Mouse (Mus musculus): ENCODE results near the gene Scgb2b15. TPM values are rescaled to one million over a fixed set of nuclear protein-coding genes. Genes with fewer than 3 reads are reported as not detected.
"Not testable (repeated sequence)": the region's sequence is repeated elsewhere in the genome, so short reads cannot be mapped to it uniquely, and the experiment has no call there.

The Scgb2b15 gene
- polyA plus RNA-seq (2015; fragmentation: Nextera tagmentation; extraction: Ambion mirVana), result not detected in 2 replicates

DNA sequence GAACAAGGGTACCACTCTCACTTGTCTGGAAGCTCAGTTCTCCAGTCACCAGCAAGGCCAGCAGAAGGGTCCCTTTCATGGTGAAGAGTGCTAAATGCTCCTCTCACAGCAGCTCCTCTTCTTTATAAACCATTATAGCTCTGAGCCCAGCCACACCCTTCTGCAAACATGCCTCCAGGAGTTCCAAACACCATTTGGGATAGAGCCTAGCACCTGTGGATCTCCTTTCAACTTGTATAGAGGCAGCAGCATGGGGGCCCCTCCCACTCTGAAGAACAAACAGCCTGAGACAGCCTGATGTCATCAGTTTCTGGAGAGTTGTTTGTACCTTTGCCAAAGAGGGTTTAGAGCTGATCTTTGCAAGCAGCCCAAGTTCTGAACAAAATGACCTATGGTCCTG, at the start of gene Scgb2b15:
Scgb2b15 (minus strand) TSS at position 101 of the 400 bp plus-strand sequence.
- ATAC-seq; H3K27me3 ChIP-seq (replicated peaks); H3K4me3 ChIP-seq (replicated peaks); H3K4me1 ChIP-seq (replicated peaks); H3K36me3 ChIP-seq; H3K9ac ChIP-seq; H3K9me3 ChIP-seq; H3K27ac ChIP-seq; H3K4me2 ChIP-seq (replicated peaks): not testable (repeated sequence)

DNA sequence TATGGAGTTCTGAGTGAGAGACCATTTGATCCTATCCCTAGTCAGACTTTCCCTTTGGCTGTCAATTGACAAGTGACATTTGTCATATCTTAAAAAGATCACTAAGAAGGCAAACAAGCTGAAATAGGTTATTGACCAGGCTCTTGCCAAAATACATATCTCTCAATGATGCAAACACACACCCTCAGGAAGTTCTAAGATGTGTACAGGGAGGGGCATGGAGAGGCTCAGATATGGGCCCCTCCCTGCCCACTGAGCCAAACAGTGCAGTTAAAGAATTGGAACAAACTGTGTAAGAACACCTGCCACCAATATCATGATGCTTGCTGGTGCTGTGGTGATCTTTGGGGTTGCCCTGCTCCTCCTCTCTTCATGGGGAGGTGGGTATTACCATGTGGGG, 6.8 kb upstream of the Scgb2b15 start, which contains the start of gene Scgb1b15:
Scgb1b15 (plus strand) TSS at position 301 of the 400 bp plus-strand sequence.
- H3K9ac ChIP-seq; H3K4me3 ChIP-seq (replicated peaks); H3K36me3 ChIP-seq; H3K27me3 ChIP-seq (replicated peaks); H3K4me1 ChIP-seq (replicated peaks); H3K9me3 ChIP-seq; H3K27ac ChIP-seq; H3K4me2 ChIP-seq (replicated peaks); ATAC-seq: not testable (repeated sequence)

Other genes with a start within 250 kb of the Scgb2b15 start
- gene Scgb1b15, start 6.9 kb upstream of the Scgb2b15 start, polyA plus RNA-seq (2015; fragmentation: Nextera tagmentation; extraction: Ambion mirVana), result not detected in 2 replicates
- gene Scgb2b17, start 226.9 kb upstream of the Scgb2b15 start, polyA plus RNA-seq (2015; fragmentation: Nextera tagmentation; extraction: Ambion mirVana), result not detected in 2 replicates
- not detected in 2 replicates for gene Scgb1b17, start 233.8 kb upstream of the Scgb2b15 start, polyA plus RNA-seq (2015; fragmentation: Nextera tagmentation; extraction: Ambion mirVana)